Mouse (Mus musculus) ovary, postnatal 36 days (tissue): ENCODE results near the gene Olfr491.

Experiments
- DNase-seq: peaks from one replicate; pipeline ENCODE4 v3.0.0; 2022; ENCODE audit warnings: low spot score, mixed read lengths

Olfr491 gene

DNA sequence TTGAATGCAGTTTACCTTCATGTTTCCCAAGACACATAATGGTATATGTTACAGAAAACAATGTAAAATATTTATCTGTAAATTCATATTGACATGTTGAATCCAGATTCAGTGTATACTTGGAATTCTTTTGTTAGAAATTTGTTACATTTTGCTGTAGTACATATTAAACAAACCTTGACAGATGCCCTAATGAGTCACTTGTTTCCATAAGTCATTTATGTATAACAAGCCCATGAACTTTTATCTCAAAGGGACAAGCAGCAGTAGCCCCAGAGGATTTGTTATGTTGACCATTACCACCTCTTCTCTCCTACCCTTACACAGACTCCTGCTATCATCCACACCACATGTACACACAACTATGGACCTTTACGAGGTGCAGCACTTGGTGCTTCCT lies at the start of gene Olfr491:
Gene Olfr491 (plus strand): TSS at position 301 of the 400 bp plus-strand sequence.
- no peak for DNase-seq

DNA sequence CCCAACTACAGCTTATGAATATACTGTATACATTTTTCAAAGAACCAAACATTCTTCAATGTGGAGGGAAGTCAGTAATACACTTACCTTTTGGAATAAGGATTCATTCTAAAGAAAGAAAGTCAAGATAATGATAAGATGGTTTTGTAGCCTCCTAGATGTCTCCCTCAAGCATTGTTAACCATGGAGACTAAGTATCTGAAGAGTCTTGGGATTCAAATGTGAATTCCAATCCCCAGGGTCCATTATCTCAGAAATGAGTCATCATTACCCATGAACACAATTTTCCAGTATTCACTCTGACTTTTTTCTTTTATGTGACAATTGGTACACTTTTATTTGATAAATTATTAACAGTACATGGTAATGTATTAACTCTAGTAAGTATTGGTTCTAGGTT lies 24.4 kb upstream of the Olfr491 start, which contains the start of gene Olfr490:
Gene Olfr490 (minus strand): TSS at position 101 of the 400 bp plus-strand sequence.
- no peak for DNase-seq

DNA sequence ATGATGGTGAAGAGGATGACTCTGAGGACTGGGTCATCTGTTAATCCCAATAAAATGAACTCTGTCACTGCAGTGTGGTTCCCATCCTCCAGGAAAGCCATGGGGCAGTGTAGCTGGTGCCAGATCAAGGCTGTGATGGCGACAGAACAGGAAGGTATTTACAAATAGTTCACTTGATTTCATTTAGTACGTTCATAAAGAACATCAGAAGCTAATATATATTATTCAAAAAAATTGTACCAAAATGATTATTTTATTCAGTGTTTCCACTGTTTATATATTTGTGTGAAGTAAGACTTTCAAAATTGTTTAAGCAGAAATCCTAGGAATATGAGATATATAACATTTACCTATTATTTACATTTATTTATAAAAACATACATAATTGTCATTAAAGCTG lies 10.3 kb downstream of the Olfr491 start, which contains the start of gene Olfr492:
Gene Olfr492 (minus strand): TSS at position 101 of the 400 bp plus-strand sequence.
- no peak for DNase-seq

GRCm38 (mm10) chr7:108346879-108347278 lies 33.6 kb downstream of the Olfr491 start, which contains the start of gene Olfr493:
Gene Olfr493, minus strand, starts transcription at chr7:108346979.
- DNase-seq: no peak

- DNase-seq: no peak
These were observed 51.8 kb downstream of the Olfr491 start, which contains the start of gene Olfr494 for GRCm38 (mm10) chr7:108365035-108365434. Gene Olfr494, plus strand, starts transcription at chr7:108365335.
